Mouse (Mus musculus) retina, embryonic 14.5 days (tissue): ENCODE measurements around the gene Asxl2.

Experiments
- DNase-seq: peaks from one replicate; pipeline ENCODE4 v3.0.0-alpha.2; 2015; ENCODE audit warnings: low spot score

Gene Asxl2

GRCm38 (mm10) chr12:3546781-3547180 lies 120.1 kb downstream of the Asxl2 start:
- DNase-seq = no peak

GRCm38 (mm10) chr12:3547506-3547905 lies 120.8 kb downstream of the Asxl2 start:
- DNase-seq = no peak

DNA sequence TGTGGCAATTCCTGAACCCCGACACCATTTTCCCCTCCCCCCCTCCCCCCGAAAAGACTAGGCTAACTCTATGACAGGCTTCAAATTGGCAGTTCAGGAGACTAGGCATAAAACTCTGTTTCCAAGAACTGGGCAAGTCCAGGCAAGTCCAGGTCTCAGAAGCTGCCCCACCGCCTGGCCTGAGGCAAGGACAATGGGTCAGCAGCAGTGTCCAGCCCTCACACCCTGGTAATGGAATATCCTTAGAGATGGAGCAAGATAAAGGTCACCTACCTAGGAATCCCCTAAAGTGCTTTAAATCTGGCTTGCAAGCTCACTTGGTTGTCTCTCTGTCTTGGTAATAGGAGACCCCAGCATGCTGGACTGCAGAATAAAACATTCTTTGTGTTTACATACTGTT lies 121.3 kb downstream of the Asxl2 start:
- no peak for DNase-seq

GRCm38 (mm10) chr12:3548582-3549211 lies 122.0 kb downstream of the Asxl2 start:
- DNase-seq = no peak

DNA sequence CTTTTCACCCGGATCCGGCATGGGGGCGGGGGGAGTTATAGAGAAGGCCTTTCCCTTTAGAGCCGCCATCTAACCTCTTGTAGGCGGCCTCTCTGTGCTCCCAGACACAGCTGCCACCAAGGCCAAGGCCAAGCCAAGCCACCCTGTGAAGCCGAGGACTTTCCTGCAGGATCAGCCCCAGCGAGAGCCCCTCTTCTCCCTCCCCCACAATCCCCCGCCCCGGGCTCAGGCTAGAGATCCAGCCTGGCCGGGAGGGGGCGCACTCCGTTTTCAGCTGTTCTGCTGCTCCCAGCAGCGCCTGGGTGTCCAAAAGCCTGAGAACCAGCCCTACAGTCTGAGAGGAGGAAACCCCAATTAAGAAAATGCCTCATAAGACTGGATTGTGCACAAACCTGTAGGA lies 123.6 kb downstream of the Asxl2 start:
- peak; percentile 61 for DNase-seq
